Mouse (Mus musculus) liver, adult 2 months (tissue): Measurements from ENCODE around the gene Kdm5a.

Experiments
- CTCF ChIP-seq: fragments of 200-500 bp; IDR thresholded peaks from 2 replicates; pipeline ENCODE4 v1.5.1; 2011; ENCODE audit warnings: low read depth, low read length, control low read depth
- POLR2A ChIP-seq: fragments of 200-500 bp; IDR thresholded peaks from 2 replicates; pipeline ENCODE4 v1.6.1; 2011; ENCODE audit warnings: low read length, control low read depth; ENCODE audit not compliant: insufficient read depth; ENCODE audit errors: extremely low read depth

DNA sequence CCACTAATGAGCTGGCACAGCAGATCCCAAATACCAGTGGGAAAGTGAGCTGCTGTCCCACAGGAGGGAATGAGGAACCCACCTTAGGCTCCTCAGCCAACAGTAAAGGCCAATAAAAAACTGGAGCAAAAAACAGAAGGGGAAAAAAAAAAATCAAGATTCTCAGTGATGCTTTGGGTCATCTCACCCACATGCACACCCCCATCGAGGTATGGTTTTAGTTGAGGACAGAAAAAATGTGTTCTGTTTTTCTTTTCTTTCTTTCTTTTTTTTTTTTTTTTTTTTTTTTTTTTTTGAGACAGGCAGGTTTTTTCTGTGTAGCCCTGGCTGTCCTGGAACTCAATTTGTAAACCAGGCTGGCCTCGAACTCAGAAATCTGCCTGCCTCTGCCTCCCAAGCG, 89.6 kb downstream of the Kdm5a start:
- TF ChIP-seq POLR2A (no peak), CTCF (no peak)
